Mouse (Mus musculus) adrenal gland, postnatal 0 days (tissue): ENCODE data around the gene Olfr1039. TPM values are rescaled to one million over a fixed set of nuclear protein-coding genes. Genes with fewer than 3 reads are reported as not detected.

Experiments used
- polyA plus RNA-seq: library from polyadenylated mRNA; unstranded; fragments of >200 nt; fragmentation: Nextera tagmentation; extraction: Ambion mirVana; gene quantifications from 2 replicates; pipeline ENCODE4 v1.2.1, GENCODE M21; 2015

Olfr1039 gene
- polyA plus RNA-seq = not detected in 2 replicates

GRCm38 (mm10) chr2:86135828-86136227 is at the start of gene Olfr1039:
TSS of gene Olfr1039 (minus strand) at chr2:86135928.

GRCm38 (mm10) chr2:86177720-86178119 is 42.0 kb upstream of the Olfr1039 start, which contains the start of gene Olfr1044:
TSS of gene Olfr1044 (minus strand) at chr2:86177820.

GRCm38 (mm10) chr2:86167422-86167821 is 31.7 kb upstream of the Olfr1039 start, which contains the start of gene Olfr1043:
TSS of gene Olfr1043 (minus strand) at chr2:86167522.

GRCm38 (mm10) chr2:86161738-86162137 is 26.0 kb upstream of the Olfr1039 start, which contains the start of gene Olfr1042:
TSS of gene Olfr1042 (minus strand) at chr2:86161838.

GRCm38 (mm10) chr2:86146632-86147031 is 10.9 kb upstream of the Olfr1039 start, which contains the start of gene Olfr1040:
TSS of gene Olfr1040 (minus strand) at chr2:86146732.

GRCm38 (mm10) chr2:86087285-86087684 is 48.4 kb downstream of the Olfr1039 start, which contains the start of gene Olfr1037:
TSS of gene Olfr1037 (minus strand) at chr2:86087385.

Other genes with a start within 250 kb of the Olfr1039 start
- gene Olfr1024, start 230.9 kb downstream of the Olfr1039 start, polyA plus RNA-seq = not detected in 2 replicates
- gene Olfr1025-ps1, start 220.7 kb downstream of the Olfr1039 start, polyA plus RNA-seq = 0.13 TPM in 1 of 2 replicates, not detected in the other
- not detected in 2 replicates for gene Olfr1026, start 214.4 kb downstream of the Olfr1039 start, polyA plus RNA-seq
- gene Olfr1028, start 185.5 kb downstream of the Olfr1039 start, polyA plus RNA-seq = not detected in 2 replicates
- gene Olfr1029, start 162.0 kb downstream of the Olfr1039 start, polyA plus RNA-seq = not detected in 2 replicates
- not detected in 2 replicates for gene Olfr1030, start 156.7 kb downstream of the Olfr1039 start, polyA plus RNA-seq
- not detected in 2 replicates for gene Olfr1031, start 145.6 kb downstream of the Olfr1039 start, polyA plus RNA-seq
- not detected in 2 replicates for gene Olfr1032, start 130.4 kb downstream of the Olfr1039 start, polyA plus RNA-seq
- gene Olfr1033, start 115.3 kb downstream of the Olfr1039 start, polyA plus RNA-seq = 6.6 and 7.4 TPM in 2 replicates
- gene Olfr1034, start 90.1 kb downstream of the Olfr1039 start, polyA plus RNA-seq = 0.05 and 0.08 TPM in 2 replicates
- gene Olfr1036, start 61.9 kb downstream of the Olfr1039 start, polyA plus RNA-seq = not detected in 2 replicates
- gene Olfr1037, start 48.5 kb downstream of the Olfr1039 start, polyA plus RNA-seq = not detected in 2 replicates
- not detected in 2 replicates for gene Olfr1040, start 10.8 kb upstream of the Olfr1039 start, polyA plus RNA-seq
- 0.08 TPM in 1 of 2 replicates, not detected in the other for gene Olfr1042, start 25.9 kb upstream of the Olfr1039 start, polyA plus RNA-seq
- not detected in 2 replicates for gene Olfr1043, start 31.6 kb upstream of the Olfr1039 start, polyA plus RNA-seq
- gene Olfr1044, start 41.9 kb upstream of the Olfr1039 start, polyA plus RNA-seq = not detected in 2 replicates
- not detected in 2 replicates for gene Olfr52, start 49.8 kb upstream of the Olfr1039 start, polyA plus RNA-seq
- gene Olfr1045, start 67.1 kb upstream of the Olfr1039 start, polyA plus RNA-seq = not detected in 2 replicates
- gene Olfr1046, start 83.4 kb upstream of the Olfr1039 start, polyA plus RNA-seq = not detected in 2 replicates
- gene Olfr1047, start 95.5 kb upstream of the Olfr1039 start, polyA plus RNA-seq = not detected in 2 replicates
- not detected in 2 replicates for gene Olfr1048, start 104.4 kb upstream of the Olfr1039 start, polyA plus RNA-seq
- not detected in 2 replicates for gene Olfr1049, start 122.4 kb upstream of the Olfr1039 start, polyA plus RNA-seq
- gene Olfr1051, start 143.2 kb upstream of the Olfr1039 start, polyA plus RNA-seq = not detected in 2 replicates
- not detected in 2 replicates for gene Olfr1052, start 156.5 kb upstream of the Olfr1039 start, polyA plus RNA-seq
- not detected in 2 replicates for gene Olfr1053, start 179.4 kb upstream of the Olfr1039 start, polyA plus RNA-seq
- gene Olfr1054, start 199.5 kb upstream of the Olfr1039 start, polyA plus RNA-seq = not detected in 2 replicates
- not detected in 2 replicates for gene Olfr1055, start 214.4 kb upstream of the Olfr1039 start, polyA plus RNA-seq
- gene Olfr1056, start 226.5 kb upstream of the Olfr1039 start, polyA plus RNA-seq = not detected in 2 replicates
- gene Olfr1057, start 242.5 kb upstream of the Olfr1039 start, polyA plus RNA-seq = not detected in 2 replicates